Mouse (Mus musculus) heart, adult 2 months (tissue): ENCODE results near the gene Clrn3.

ENCODE experiments used
- EP300 ChIP-seq: fragments of 200-500 bp; IDR thresholded peaks from 2 replicates; pipeline ENCODE4 v1.6.1; 2011; ENCODE audit warnings: low read depth, low read length, control low read depth; ENCODE audit not compliant: insufficient read depth
- POLR2A ChIP-seq: fragments of 200-500 bp; IDR thresholded peaks from 2 replicates; pipeline ENCODE4 v1.6.1; 2011; ENCODE audit warnings: mild to moderate bottlenecking, low read depth, low read length, control low read depth; ENCODE audit not compliant: insufficient read depth

DNA sequence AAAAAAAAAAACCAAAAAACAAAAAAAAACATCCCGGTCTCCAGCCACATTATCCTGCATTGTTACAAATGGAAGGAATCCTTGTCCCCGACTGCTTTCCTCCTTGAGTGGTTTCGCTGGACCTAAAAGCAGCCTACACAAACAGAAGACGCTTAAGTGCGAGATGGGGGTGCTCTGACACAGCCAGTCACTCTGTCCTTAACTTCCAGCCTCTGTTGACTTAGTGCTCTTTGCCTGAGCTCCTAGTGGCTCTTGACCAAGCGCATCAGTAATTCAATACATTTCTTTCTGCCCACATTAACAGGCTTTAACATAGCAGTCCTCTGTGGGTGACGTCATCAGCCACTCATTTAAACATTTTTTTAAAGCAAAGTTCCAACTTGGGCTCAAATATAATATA lies 17.5 kb upstream of the Clrn3 start:
- TF ChIP-seq EP300 = no peak
- no peak for TF ChIP-seq POLR2A
